Mouse (Mus musculus): ENCODE results near the gene Prkch.
"Not testable (repeated sequence)": the region's sequence is repeated elsewhere in the genome, so short reads cannot be mapped to it uniquely, and the experiment has no call there.

Prkch gene

DNA sequence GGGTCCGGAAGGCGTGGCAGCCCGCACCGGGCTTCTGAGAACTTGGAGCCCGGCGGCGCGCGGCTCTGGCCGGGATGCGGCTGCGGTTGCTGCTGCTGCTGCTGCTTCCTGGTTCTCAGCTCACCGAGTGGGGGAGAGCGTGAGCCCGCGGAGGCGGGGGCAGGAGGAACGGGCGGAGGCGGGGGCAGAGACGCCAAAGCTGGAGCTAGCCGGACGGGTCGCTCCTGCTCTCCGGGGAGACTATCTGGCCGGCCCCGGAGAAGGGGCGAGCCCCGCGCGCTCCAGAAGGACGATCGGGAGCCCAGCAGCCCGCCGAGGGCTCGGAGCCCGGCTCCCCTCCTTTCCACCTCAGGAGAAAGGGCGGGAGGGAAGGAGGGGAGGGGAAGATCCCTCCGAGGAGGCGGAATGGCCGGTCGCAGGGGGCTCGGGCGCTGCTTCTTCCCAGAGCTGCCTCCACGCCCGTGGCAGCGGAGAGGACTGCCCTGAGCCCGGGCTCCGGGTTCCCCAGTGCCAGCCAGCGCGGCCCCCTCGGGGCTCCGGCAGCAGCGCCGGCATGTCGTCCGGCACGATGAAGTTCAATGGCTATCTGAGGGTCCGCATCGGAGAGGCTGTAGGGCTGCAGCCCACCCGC, at the start of gene Prkch:
Prkch (plus strand) TSS at position 187 of the 631 bp plus-strand sequence.
- peak; percentile 72 to 82 for DNase-seq (ENCODE audit: low spot score in 2 of 2)

- no peak for DNase-seq (ENCODE audit: low spot score in 2 of 2)
Measured at GRCm38 (mm10) chr12:73537499-73538138, 47.0 kb upstream of the Prkch start.

GRCm38 (mm10) chr12:73538139-73538508, 46.5 kb upstream of the Prkch start:
- DNase-seq (ENCODE audit: low spot score in 2 of 2), result not testable (repeated sequence)

DNA sequence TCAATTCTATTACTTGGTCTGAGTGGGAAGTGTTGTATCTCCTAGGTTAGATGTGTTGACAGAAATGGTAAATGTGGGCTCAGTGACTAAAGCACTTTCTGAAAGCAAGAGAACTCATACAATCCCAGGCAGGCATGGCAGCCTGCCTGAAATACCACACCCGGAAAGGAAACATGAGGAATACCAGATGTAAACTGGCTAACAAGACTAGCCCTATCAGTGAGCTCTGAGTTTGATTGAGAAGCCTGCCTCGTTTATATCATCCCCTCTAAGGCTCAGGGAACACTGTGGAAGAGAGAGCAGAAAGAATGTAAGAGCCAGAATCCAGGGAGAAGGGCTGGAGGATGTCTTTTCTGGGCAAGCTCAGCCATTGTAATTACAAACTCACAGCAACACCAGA, 45.4 kb upstream of the Prkch start:
- DNase-seq (ENCODE audit: low spot score in 2 of 2), result no peak

- DNase-seq (ENCODE audit: low spot score in 2 of 2), result no peak
Measured at GRCm38 (mm10) chr12:73540402-73540801, 44.2 kb upstream of the Prkch start.

GRCm38 (mm10) chr12:73543191-73543590, 41.4 kb upstream of the Prkch start:
- DNase-seq (ENCODE audit: low spot score in 2 of 2), result no peak

DNA sequence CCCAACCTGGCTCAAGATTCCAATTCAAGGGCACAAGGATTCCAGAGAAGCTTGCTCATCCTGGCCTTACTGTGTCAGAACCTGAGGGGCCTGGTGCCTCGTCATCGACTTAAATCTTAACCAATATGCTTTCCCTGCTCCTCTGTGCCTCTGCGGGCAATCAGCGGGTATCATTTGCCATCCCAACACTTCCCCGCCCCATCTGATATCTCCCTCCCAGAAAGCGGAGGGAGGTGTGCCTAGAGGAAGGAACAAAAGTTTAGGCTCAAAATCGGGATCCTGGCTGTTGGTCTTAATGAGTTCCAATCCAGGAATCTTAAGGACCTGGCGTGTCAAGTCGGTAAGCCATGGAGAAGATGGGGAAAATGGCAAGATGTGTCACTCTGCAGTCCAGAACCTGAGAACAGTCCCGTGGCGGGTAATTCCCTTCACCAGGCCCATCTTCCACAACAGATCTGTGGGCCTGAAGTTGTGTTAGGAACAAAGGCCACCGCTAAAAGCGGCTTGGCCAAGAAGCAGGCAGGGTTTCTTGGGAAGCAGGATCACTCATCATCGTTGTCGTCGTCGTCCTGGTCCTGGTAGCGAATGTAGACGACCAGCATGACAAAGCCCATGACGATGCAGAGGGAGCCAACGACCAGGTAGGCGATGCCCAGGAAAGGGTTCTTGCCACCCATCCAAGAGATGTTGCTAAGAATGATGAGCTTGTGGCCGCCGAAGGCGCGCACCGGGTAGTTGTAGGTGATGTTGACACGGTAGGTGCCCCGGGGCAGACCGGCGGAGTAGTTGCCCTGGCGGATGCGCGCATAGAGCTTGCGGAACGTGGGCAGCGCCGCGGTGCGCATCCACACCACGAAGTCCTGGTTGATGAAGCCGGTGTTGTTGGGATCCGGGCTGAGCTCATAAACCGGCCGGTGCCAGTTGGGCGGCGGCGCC, 39.6 kb upstream of the Prkch start:
- DNase-seq (ENCODE audit: low spot score in 2 of 2), result no peak

- peak in 1 of 2 experiments; percentile 66 for DNase-seq (ENCODE audit: low spot score in 2 of 2)
Measured at GRCm38 (mm10) chr12:73545672-73546085, 38.9 kb upstream of the Prkch start.

DNA sequence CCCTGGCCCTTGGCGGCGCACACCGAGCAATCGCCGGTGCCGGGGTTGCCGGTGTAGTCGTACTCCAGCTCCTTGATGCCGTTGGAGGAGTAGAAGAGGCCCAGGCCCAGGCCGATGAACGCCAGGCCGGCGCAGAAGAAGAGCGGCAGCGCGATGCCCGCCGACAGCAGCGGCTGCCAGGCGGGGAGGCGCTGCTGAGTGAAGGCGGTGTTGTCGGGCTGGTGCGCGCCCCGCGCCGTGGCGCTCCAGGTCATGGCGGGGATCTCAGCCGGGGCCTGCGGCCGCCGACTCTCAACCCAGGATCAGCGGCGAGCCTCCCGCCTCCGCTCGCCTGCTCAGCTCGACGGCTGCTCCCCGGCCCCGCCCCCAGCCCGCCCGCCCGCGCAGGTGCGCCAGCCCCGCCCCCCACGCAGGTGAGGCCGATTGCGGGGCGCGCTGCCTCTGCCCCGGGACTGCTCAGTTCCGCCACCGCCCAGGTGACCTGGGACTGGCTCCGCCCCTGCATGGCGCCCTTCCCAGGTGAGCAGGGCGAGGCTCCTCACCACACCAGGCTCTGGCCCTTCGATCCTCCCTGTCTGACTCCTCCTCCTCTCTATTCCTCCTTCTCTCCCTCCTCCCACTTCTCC, 38.4 kb upstream of the Prkch start, which contains the start of gene Tmem30b:
Tmem30b (minus strand) TSS at position 307 of the 626 bp plus-strand sequence.
- peak in 1 of 2 experiments; percentile 64 for DNase-seq (ENCODE audit: low spot score in 2 of 2)

DNA sequence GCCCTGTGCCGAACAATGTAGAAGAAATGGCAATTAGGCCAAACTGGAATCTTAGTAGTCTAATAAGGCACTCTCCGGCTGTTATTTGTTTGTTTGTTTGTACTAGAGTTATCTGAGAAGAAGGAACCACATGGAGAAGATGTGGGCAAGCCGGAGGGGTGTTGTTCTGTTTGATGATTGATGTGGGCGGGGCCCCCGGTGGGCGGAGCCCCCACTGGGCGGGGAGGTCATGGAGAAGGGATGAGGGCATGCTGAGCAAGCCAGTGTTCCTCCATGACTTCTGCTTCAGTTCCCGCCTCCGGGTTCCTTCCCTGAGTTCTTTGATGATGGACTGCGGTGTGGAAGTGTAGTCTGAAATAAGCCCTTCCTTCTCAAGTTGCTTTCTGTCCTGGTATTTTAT, 37.0 kb upstream of the Prkch start:
- no peak for DNase-seq (ENCODE audit: low spot score in 2 of 2)

DNA sequence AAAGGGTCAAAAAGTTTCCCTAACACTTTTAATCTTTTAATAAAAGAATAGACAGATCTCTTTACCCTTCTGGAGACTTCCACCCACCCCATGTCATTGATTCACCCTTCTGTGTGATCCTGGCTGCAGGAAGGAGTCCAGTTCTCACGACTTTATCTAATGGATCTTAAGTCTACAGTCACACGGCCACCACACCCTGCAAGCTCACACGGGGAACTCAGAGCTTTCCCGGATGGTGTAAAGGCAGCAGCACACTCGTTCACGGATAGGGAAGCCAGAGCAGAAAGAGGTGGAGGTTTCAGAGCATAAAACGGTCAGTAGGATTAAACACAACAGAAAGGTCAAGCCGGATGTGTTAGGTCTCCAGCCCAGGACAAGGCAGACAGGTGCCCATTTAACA, 36.3 kb upstream of the Prkch start:
- DNase-seq (ENCODE audit: low spot score in 2 of 2), result no peak

- peak; percentile 42 to 75 for DNase-seq (ENCODE audit: low spot score in 2 of 2)
Measured at GRCm38 (mm10) chr12:73554155-73554554, 30.4 kb upstream of the Prkch start.

GRCm38 (mm10) chr12:73558525-73559195, 25.9 kb upstream of the Prkch start:
- no peak for DNase-seq (ENCODE audit: low spot score in 2 of 2)

- DNase-seq (ENCODE audit: low spot score in 2 of 2), result no peak
Measured at GRCm38 (mm10) chr12:73560091-73560490, 24.5 kb upstream of the Prkch start.

GRCm38 (mm10) chr12:73563122-73563521, 21.5 kb upstream of the Prkch start:
- DNase-seq (ENCODE audit: low spot score in 2 of 2), result not testable (repeated sequence)

DNA sequence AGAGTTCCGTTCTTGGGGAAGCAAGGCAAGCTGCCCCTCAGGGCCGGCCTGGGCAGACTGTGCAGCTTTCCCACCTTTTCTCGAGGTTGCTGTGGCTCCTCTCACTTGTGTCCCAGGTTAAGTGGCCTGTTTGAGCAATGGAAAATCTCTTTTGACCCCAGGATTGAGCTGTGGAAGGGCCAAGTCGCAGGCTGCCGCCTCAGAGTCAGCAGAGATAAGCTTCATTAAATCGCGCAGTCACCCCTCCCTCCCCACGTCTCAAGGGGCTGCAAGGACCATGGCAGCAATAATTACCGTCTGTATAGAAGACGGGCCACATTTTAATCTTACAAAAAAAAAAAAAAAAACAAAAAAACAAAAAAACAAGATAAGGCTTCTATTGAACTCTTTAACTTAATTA, 20.4 kb upstream of the Prkch start:
- no peak for DNase-seq (ENCODE audit: low spot score in 2 of 2)

GRCm38 (mm10) chr12:73564795-73565619, 19.6 kb upstream of the Prkch start:
- DNase-seq (ENCODE audit: low spot score in 2 of 2), result no peak

- no peak for DNase-seq (ENCODE audit: low spot score in 2 of 2)
Measured at GRCm38 (mm10) chr12:73565620-73565969, 19.0 kb upstream of the Prkch start.

- no peak for DNase-seq (ENCODE audit: low spot score in 2 of 2)
Measured at GRCm38 (mm10) chr12:73574632-73575031, 10.0 kb upstream of the Prkch start.

- no peak for DNase-seq (ENCODE audit: low spot score in 2 of 2)
Measured at GRCm38 (mm10) chr12:73578141-73578540, 6.5 kb upstream of the Prkch start.

GRCm38 (mm10) chr12:73580811-73581210, 3.8 kb upstream of the Prkch start:
- no peak for DNase-seq (ENCODE audit: low spot score in 2 of 2)
